Mouse (Mus musculus): Measurements from ENCODE around the gene Osbpl5.

DNA sequence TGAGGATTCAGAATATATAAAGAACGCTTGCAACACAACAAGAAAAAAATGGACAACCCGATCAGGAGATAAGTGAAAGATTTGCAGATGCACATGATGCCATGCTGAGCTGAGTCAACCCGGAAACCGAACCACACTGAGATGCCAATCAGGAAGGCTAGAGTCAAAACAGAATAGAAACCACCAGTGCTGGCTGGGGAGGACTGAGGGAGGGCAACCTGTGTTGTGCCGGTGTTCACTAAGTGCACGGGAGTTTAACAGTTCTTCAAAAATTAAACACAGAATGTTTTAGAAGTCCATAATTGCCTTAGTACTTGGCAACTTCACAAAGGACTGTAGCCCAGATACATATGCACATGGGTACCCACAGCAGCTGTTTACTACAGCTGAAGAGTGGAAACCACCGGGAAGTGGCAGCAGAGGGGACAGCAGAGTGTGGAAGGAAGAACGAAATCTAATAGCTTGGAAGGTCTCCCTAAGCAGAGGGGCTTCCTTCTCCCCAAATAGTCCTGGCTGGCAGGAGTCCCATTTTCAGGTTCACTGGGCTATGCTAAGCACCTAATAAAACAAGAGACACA, 43.9 kb downstream of the Osbpl5 start:
- TF ChIP-seq ZC3H11A (IDR thresholded peaks at IDR 0.05; ENCODE audit: borderline replicate concordance, low read depth, low read length), result no peak
- no peak for TF ChIP-seq MAFK (IDR thresholded peaks at IDR 0.05; ENCODE audit: insufficient read depth, low read depth, low read length)
- no peak for TF ChIP-seq ZNF384 (IDR thresholded peaks at IDR 0.05; ENCODE audit: low read depth, low read length)
- TF ChIP-seq HCFC1 (IDR thresholded peaks at IDR 0.05; ENCODE audit: borderline replicate concordance, insufficient read depth, low read length), result no peak
- TF ChIP-seq CHD2 (IDR thresholded peaks at IDR 0.05; ENCODE audit: low read depth, low read length), result no peak

All from ES-E14 (cell line).